Mouse (Mus musculus) testis, postnatal 14 days (tissue): Measurements from ENCODE around the gene Olfr1437.
"Not testable (repeated sequence)": the region's sequence is repeated elsewhere in the genome, so short reads cannot be mapped to it uniquely, and the experiment has no call there.

ENCODE experiments used
- DNase-seq: peaks from one replicate; pipeline ENCODE4 v3.0.0; 2021; ENCODE audit warnings: low spot score

The Olfr1437 gene

GRCm38 (mm10) chr19:12325001-12325400, at the start of gene Olfr1437:
TSS of gene Olfr1437 (minus strand) at chr19:12325101.
- no peak for DNase-seq

GRCm38 (mm10) chr19:12374465-12375025, 49.6 kb upstream of the Olfr1437 start:
- DNase-seq: no peak

GRCm38 (mm10) chr19:12373004-12373403, 48.1 kb upstream of the Olfr1437 start:
- DNase-seq: no peak

GRCm38 (mm10) chr19:12335810-12336209, 10.9 kb upstream of the Olfr1437 start, which contains the start of gene Olfr1438-ps1:
TSS of gene Olfr1438-ps1 (minus strand) at chr19:12335910.
- no peak for DNase-seq

GRCm38 (mm10) chr19:12299030-12299429, 25.9 kb downstream of the Olfr1437 start, which contains the start of gene Olfr1436:
TSS of gene Olfr1436 (minus strand) at chr19:12299130.
- DNase-seq: not testable (repeated sequence)

GRCm38 (mm10) chr19:12292979-12293378, 31.9 kb downstream of the Olfr1437 start:
- DNase-seq: no peak

- DNase-seq: no peak
Observed at GRCm38 (mm10) chr19:12279554-12279953, 45.3 kb downstream of the Olfr1437 start, which contains the start of gene Olfr1434. TSS of gene Olfr1434 (plus strand) at chr19:12279854.
